Mouse (Mus musculus) hindlimb bud, embryonic 11.5 days (tissue): Measurements from ENCODE around the gene Fgf22.
A peak's percentile ranks its signal among the peaks of the same experiment; 100 is the strongest.

Source experiments
- DNase-seq: peaks from one replicate; pipeline ENCODE4 v3.0.0-alpha.2; 2012; ENCODE audit warnings: low read depth, low spot score; ENCODE audit errors: extremely low spot score

Gene Fgf22

DNA sequence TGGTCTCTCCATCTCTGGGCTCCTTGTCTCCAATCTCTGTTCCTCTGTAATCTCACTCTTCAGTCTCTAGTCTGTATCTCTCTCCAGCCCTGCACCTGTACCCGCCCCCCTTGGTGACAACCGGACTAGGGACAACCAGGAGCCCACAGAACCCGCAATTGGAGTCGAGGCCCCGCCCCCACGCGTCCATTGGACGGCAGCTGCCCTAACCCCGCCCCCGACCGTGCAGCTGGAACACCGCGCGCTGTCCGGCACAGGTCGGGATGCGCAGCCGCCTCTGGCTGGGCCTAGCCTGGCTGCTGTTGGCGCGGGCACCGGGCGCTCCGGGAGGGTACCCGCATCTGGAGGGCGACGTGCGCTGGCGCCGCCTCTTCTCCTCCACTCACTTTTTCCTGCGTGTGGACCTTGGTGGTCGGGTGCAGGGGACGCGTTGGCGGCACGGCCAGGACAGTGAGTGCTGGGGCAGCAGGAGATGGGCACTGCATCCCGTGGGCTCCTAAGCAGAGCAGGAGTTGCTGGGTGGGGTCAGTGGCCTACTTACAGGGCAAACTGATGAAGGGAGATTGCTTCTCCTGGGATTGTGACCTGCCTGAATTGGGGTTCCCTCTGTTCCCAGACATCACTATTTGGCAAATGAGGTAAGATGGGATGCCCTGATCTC lies at the start of gene Fgf22:
TSS of gene Fgf22 (plus strand) at position 221 of the 661 bp plus-strand sequence.
- DNase-seq, result no peak

GRCm38 (mm10) chr10:79705951-79706350 lies 48.9 kb upstream of the Fgf22 start:
- no peak for DNase-seq

DNA sequence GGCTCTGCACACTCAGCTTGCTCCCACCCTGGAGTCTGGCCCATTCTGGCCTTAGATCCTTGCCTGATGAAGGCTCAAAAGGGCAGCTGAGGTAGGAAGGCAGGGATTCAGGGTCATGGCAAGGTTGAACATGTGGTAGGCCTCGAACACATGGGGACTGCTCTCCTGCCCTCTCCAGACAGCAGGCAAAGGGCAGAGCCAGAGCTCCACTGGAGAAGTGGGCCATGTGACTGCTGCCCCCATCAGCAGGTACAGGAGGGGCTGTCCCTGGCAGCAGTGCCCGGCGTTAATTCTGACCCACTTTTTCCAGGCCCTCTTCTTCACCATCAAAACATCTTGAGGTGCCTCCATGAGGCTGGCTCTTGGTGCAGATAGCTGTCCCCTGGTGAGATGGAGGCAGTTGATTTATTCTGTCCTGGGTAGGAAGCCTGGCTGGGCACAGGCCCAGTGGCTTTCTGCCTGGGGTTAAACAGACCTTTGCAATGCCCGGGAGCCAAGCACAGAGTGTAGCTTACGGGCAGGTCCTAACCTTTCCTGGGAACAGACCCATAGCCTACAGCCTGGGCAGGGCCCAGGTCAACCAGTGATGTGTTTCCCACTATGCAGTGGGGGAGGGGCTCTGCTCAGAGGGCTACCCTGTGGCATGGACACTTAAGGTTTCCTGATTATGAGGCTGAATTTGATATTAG lies 48.3 kb upstream of the Fgf22 start:
- no peak for DNase-seq

GRCm38 (mm10) chr10:79707162-79707561 lies 47.7 kb upstream of the Fgf22 start:
- no peak for DNase-seq

DNA sequence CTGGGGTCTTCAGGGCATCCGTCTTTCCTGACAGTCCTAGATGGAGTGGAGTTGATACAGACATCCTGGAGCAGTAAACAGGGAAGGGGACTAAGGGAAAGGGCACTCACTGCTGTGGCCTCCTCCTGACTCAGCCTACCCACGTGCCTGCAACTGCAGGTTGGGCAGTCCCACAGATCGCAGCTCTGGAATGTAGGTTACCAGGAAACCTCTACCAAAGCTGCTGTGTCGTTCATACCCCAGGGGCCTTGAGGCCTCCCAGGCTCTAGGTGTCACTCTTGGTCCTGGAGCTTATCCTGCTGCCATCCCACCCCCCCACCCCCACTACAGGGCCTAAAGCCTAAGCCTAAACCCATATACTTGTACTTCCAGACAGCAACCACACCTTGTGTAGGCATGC lies 47.1 kb upstream of the Fgf22 start:
- no peak for DNase-seq

DNA sequence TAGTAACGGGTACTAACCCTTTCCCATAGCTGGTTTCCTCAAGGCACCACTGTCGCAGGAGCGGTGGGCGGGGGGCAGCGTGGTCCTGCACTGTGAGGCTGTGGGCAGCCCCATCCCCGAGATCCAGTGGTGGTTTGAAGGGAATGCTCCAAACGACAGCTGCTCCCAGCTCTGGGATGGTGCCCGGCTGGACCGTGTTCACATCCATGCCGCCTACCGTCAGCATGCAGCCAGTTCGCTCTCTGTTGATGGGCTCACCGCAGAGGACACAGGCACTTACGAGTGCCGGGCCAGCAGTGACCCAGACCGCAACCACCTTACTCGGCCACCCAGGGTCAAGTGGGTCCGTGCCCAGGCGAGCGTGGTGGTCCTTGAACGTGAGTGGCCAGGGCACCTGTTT lies 46.2 kb upstream of the Fgf22 start:
- DNase-seq, result no peak

GRCm38 (mm10) chr10:79709307-79709706 lies 45.6 kb upstream of the Fgf22 start:
- no peak for DNase-seq

DNA sequence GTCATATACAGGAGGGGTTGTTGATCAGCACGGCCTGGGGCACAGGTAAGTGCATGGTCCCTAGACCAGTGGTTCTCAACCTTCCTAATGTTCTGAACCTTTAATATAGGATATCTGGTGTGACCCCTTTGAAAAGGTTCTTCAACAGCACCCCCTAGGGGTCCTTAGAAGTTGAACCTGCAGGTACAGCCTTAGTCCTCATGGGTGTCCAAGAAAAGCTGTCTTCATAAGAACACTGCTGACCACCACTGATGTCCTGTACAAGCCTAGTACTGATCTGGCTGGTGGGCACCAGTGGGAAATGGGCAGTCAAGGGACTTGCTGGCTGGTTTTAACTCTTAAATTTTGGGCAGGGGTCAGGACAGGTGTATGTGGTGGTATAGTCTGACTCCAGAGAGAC lies 42.8 kb upstream of the Fgf22 start:
- DNase-seq, result no peak

DNA sequence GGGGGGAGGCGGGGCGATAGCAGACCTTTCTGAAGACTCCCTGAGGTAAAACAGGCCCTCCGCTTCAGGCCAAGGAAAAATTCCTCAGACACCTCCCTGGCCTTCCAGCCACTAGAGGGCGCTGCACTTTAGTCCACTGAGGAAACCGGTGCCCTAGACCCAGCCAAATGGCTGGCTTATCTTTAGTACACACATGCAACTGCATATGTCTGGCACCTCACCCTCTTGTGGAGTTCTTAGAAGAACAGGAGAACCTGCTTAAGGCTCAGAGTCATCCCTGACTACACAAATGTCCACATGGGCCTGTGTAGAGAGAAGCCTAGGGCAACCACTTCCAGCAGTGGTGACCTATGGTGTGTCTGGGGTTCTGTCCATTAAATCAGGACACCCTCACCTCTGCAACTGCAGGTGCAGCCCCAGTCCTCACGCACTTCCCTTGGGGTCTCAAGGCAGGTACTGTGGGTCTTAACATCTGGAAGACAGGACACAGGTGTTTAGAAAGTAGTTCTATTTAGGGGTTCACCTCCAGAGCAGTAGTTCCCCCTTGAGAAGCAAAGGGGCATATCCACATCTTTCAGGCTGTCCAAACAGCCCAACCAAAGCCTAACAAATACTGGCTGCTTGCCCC lies 42.3 kb upstream of the Fgf22 start:
- peak; percentile 72 for DNase-seq

DNA sequence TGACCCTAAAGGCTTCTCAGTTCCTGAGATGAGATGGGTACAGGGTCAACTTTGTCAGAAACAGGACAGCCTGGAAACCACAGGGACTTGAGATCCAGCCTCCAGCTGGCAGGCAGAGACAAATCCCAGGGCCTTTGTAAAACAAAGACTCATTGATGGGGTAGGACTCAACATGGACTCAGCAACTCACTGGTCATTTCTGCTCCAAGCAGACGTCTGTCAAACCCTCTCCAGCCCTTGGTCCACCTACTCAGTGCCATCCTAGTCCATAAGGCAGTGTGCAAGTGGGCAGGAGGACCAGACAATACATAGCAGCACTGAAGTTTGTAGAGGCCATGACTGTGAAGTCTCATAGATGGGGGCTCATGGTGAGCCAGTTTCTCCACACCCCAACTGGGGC lies 41.7 kb upstream of the Fgf22 start:
- no peak for DNase-seq

DNA sequence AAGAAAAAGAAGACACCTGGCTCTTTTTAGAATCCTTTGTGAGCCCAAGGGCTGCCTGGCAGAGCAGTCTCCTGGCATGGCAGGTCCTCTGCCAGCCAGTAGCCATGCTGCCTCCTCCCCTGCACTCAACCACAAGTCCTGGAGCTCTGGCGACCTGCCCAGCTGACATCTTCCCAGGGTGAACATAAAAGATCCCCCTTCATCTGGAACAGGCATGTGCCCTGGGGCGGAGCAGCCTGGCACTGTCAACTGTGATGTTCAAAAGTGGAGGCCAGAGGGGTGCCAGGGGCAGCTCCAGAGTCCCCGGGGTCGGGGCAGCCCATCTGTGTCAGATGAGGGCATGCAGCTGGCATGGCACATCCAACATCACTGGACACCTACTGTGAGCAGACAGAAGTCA lies 39.9 kb upstream of the Fgf22 start:
- DNase-seq, result no peak

DNA sequence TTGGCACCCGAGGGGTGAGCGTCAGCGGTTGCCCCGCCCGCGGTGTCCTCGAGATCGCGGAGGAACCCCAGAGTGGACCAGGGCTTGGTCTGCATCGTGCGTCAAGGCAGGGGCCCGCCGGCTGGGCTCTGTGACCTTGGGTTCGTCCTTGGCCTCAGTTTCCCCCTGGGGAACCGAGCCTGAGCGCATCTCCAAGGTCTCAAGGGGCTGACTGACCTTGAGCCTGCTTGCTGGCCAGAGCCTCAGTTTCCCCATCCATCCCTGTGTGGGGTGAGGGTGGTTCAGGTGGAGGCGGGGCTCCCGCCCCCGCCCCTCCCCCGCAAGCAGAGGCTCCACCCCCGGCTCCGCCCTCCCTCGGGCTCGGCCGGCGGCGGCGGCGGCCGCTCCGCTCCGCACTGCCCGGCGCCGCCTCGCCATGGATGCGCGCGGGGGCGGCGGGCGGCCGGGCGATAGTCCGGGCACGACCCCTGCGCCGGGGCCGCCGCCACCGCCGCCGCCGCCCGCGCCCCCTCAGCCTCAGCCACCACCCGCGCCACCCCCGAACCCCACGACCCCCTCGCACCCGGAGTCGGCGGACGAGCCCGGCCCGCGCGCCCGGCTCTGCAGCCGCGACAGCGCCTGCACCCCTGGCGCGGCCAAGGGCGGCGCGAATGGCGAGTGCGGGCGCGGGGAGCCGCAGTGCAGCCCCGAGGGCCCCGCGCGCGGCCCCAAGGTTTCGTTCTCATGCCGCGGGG lies 38.5 kb upstream of the Fgf22 start, which contains the start of gene Hcn2:
TSS of gene Hcn2 (plus strand) at position 381 of the 734 bp plus-strand sequence.
- no peak for DNase-seq

GRCm38 (mm10) chr10:79716988-79717355 lies 37.9 kb upstream of the Fgf22 start:
- no peak for DNase-seq

DNA sequence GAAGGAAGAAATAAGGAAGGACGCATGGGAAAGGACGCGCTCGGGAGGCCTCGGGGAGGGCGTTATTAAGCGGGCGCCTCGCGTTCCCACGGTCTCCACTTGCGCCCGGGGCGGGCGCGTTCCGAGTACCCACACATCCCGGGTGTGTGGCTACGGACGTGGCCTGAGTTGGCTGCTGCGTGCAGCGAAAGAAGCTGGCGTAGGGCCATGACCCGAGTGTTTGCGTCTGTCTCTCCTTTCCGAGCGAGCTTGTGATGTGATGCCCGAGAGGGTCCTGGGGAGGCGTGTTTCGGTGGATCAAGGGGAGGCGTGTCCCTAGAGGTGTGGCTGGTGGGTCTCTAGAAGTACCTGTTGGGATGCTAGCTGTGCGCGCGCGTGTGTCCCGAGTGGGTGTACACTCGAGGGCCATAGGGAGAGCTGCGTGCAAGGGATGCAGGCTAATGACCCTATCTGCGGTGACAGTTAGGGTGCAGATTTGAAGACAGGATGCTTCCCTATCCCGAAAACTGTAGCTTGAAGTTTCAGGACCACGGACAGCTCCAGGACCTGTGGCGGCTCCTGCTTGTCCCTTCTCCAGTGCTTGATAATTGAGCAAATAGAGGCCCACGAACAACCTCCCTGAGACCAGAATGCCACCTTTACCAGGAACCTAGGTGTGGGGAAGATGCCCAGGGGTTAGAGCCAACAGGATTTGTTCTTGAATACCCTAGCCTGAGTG lies 37.1 kb upstream of the Fgf22 start:
- peak; percentile 83 for DNase-seq

DNA sequence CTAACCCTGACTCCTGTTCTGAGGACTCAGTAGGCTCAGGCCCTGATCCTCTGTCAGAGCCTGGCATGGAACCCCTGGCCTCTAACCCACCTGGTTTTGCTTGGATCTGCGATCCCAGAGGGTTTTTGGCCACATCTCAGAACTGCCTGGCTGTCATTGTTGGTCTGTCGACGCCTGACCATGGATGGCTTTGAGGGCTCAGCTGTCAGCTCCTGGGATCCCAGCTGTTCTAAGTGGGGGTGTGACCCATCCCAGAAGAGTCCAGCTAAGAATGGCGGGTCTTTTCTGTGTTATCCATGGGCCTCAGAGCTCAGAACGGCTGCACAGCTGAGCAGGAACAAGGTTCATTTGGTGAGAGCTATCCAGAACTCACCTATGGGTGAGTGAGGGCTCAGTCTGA lies 33.8 kb upstream of the Fgf22 start:
- DNase-seq, result no peak

DNA sequence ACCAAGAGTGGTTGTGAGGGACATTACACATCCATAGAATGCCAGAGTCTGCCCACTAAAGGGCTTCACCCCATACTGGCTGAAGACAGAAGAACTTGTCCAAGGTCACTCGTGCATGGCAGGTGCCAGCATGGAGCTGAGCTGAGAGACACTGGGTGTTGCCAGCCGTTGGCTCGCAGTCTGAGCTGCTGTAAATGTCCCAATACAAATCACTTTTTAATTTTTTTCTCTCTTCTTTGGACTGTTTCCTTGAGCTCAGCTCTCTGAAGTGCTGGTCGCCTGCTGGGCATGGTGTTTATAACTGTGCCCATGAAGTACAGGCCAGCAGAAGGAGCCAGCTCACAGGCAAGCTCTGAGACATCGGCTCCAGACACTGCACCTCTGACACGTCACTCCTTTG lies 31.8 kb upstream of the Fgf22 start:
- no peak for DNase-seq

DNA sequence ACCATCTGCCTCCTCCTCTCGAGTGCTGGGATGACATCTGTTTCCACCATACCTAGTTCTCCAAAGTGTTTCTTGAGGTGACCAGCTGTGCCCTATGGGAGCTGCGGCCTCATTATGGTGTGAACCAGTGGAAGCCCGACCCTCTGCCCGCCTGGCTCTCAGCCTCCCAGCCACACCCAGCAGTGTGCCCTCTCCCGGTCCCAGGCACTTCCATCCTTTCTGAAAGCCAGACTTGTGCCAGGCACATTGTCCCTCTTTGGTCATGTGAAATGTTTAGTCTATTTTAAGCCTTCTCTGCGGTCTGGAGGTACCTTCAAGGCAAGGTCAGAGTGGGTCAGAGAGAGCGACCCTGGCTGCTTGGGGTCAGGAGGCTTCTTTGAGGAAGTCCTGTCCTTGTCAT lies 31.2 kb upstream of the Fgf22 start:
- DNase-seq, result no peak

- no peak for DNase-seq
Observed at GRCm38 (mm10) chr10:79726090-79726489, 28.8 kb upstream of the Fgf22 start.

- DNase-seq, result no peak
Observed at GRCm38 (mm10) chr10:79728323-79729249, 26.3 kb upstream of the Fgf22 start.
